Mouse (Mus musculus) testis, adult 2 months (tissue): ENCODE measurements around the gene Creb3l4. TPM values are rescaled to one million over a fixed set of nuclear protein-coding genes. Genes with fewer than 3 reads are reported as not detected.

Experiments
- H3K27ac ChIP-seq: fragments of 200-500 bp; 2 replicates; pipeline ENCODE4 v1.5.1; 2012; ENCODE audit warnings: low read depth, low read length; ENCODE audit not compliant: control insufficient read depth, insufficient read depth
- H3K27me3 ChIP-seq: fragments of 200-500 bp; 2 replicates; pipeline ENCODE4 v1.6.1; 2012; ENCODE audit warnings: mild to moderate bottlenecking, low read length, moderate library complexity; ENCODE audit not compliant: control insufficient read depth, insufficient read depth
- H3K36me3 ChIP-seq: fragments of 200-500 bp; 2 replicates; pipeline ENCODE4 v1.6.1; 2012; ENCODE audit warnings: mild to moderate bottlenecking, low read length; ENCODE audit not compliant: control insufficient read depth, insufficient read depth
- H3K4me1 ChIP-seq: fragments of 200-500 bp; 2 replicates; pipeline ENCODE4 v1.6.1; 2012; ENCODE audit warnings: low read length; ENCODE audit not compliant: control insufficient read depth, insufficient read depth
- H3K4me3 ChIP-seq: fragments of 200-500 bp; 2 replicates; pipeline ENCODE4 v1.5.1; 2012; ENCODE audit warnings: low read depth, mild to moderate bottlenecking, low read length, moderate library complexity, mixed read lengths; ENCODE audit not compliant: control insufficient read depth
- CTCF ChIP-seq: fragments of 200-500 bp; IDR thresholded peaks from 2 replicates; pipeline ENCODE4 v1.5.1; 2012; ENCODE audit warnings: low read depth, mild to moderate bottlenecking, inconsistent platforms, low read length, moderate library complexity; ENCODE audit not compliant: control insufficient read depth, insufficient read depth, insufficient replicate concordance
- POLR2A ChIP-seq: fragments of 200-500 bp; IDR thresholded peaks from 2 replicates; pipeline ENCODE4 v1.6.1; 2012; ENCODE audit warnings: low read depth, mild to moderate bottlenecking, inconsistent platforms, low read length, moderate library complexity; ENCODE audit not compliant: control insufficient read depth
- polyA plus RNA-seq: library from polyadenylated mRNA; depleted of rRNA; stranded (reverse); fragments of >200 nt; gene quantifications from 2 replicates; pipeline ENCODE4 v1.2.3, GENCODE M21; 2012; rRNA removed

Creb3l4 gene
- polyA plus RNA-seq, 1 experiment, result 305 TPM

- TF ChIP-seq POLR2A (no peak), CTCF (no peak)
- Histone ChIP-seq H3K27ac (no peak overlapping the region), H3K4me3 (no peak overlapping the region)
Observed at GRCm38 (mm10) chr3:90194759-90195158, 48.6 kb downstream of the Creb3l4 start.

GRCm38 (mm10) chr3:90190859-90191510, 52.3 kb downstream of the Creb3l4 start:
- no peaks in the 10 kb centered on the region for H3K27me3 ChIP-seq
- no peak for TF ChIP-seq CTCF
- no peak for TF ChIP-seq POLR2A
- no peak overlapping the region for H3K4me3 ChIP-seq
- H3K27ac ChIP-seq, result no peak overlapping the region
- no peaks in the 10 kb centered on the region; the same call in 1 of the 2 replicates for H3K36me3 ChIP-seq
- H3K4me1 ChIP-seq, result no peaks in the 10 kb centered on the region

More at GRCm38 (mm10) chr3:90194759-90195158, 48.6 kb downstream of the Creb3l4 start:
- no peaks in the 10 kb centered on the region for H3K4me1 ChIP-seq
- no peaks in the 10 kb centered on the region for H3K27me3 ChIP-seq
- no peaks in the 10 kb centered on the region; the same call in 1 of the 2 replicates for H3K36me3 ChIP-seq

Other genes with a start within 250 kb of the Creb3l4 start
- gene Hax1, start 244.7 kb downstream of the Creb3l4 start, polyA plus RNA-seq, result 108 and 116 TPM in 2 replicates
- gene 4933434E20Rik, start 191.9 kb downstream of the Creb3l4 start, polyA plus RNA-seq, result 122 and 133 TPM in 2 replicates
- 200 and 234 TPM in 2 replicates for gene Ubap2l, start 190.9 kb downstream of the Creb3l4 start, polyA plus RNA-seq
- gene Tpm3, start 170.9 kb downstream of the Creb3l4 start, polyA plus RNA-seq, result 59.5 and 61.4 TPM in 2 replicates
- 49.0 and 55.5 TPM in 2 replicates for gene Nup210l, start 139.4 kb downstream of the Creb3l4 start, polyA plus RNA-seq
- gene Rps27, start 29.9 kb downstream of the Creb3l4 start, polyA plus RNA-seq, result 962 and 971 TPM in 2 replicates
- 5.6 and 5.9 TPM in 2 replicates for gene Rab13, start 29.8 kb downstream of the Creb3l4 start, polyA plus RNA-seq
- 12.2 and 15.4 TPM in 2 replicates for gene Jtb, start 11.9 kb downstream of the Creb3l4 start, polyA plus RNA-seq
- 22.5 and 27.4 TPM in 2 replicates for gene Slc39a1, start 4.7 kb upstream of the Creb3l4 start, polyA plus RNA-seq
- 25.1 and 33.7 TPM in 2 replicates for gene Crtc2, start 10.7 kb upstream of the Creb3l4 start, polyA plus RNA-seq
- gene Dennd4b, start 21.7 kb upstream of the Creb3l4 start, polyA plus RNA-seq, result 25.7 and 30.5 TPM in 2 replicates
- gene Gatad2b, start 49.7 kb upstream of the Creb3l4 start, polyA plus RNA-seq, result 26.2 and 34.5 TPM in 2 replicates
- 17.9 and 18.9 TPM in 2 replicates for gene Slc27a3, start 146.4 kb upstream of the Creb3l4 start, polyA plus RNA-seq
- 18.3 and 19.1 TPM in 2 replicates for gene Ints3, start 190.1 kb upstream of the Creb3l4 start, polyA plus RNA-seq
- 54.5 and 64.8 TPM in 2 replicates for gene Npr1, start 222.4 kb upstream of the Creb3l4 start, polyA plus RNA-seq
- gene Ilf2, start 232.6 kb upstream of the Creb3l4 start, polyA plus RNA-seq, result 30.8 and 33.2 TPM in 2 replicates
- 33.5 and 42.2 TPM in 2 replicates for gene Snapin, start 247.5 kb upstream of the Creb3l4 start, polyA plus RNA-seq